Mouse (Mus musculus) heart, embryonic 14.5 days (tissue): ENCODE measurements at regions not wholly inside any gene's neighbourhood (a gene's known extent, or its start where the extent isn't known, plus 50 kb on each side); places are given as distances from the start of the nearest gene placed in this dataset.
A peak's percentile ranks its signal among the peaks of the same experiment; 100 is the strongest.

Source experiments
- ATAC-seq: fragments of 200-750 bp; cut with Nextera tagmentation; 2 replicates; pipeline ENCODE4 v1.8.0; 2017; ENCODE audit warnings: low read depth, moderate TSS enrichment; ENCODE audit not compliant: insufficient number of reproducible peaks, insufficient read depth, low FRiP score
- H3K27ac ChIP-seq, 2 experiments: fragments of 200-500 bp in 1 of 2; fragments of 300-500 bp in 1 of 2; sonication (generic) in 1 of 2; replicated peaks in 1 of 2; 2 replicates each; pipeline ENCODE4 v1.5.1; 2012 to 2014; ENCODE audit warnings: low read depth in 2 of 2, low read length in 2 of 2, control low read depth in 1 of 2, mild to moderate bottlenecking in 1 of 2, mixed read lengths in 1 of 2; ENCODE audit not compliant: control insufficient read depth in 1 of 2, insufficient read depth in 1 of 2
- H3K27me3 ChIP-seq: fragments of 300-500 bp; sonication (generic); 2 replicates; pipeline ENCODE4 v1.6.1; 2014; ENCODE audit warnings: mild to moderate bottlenecking, low read length, control low read depth; ENCODE audit not compliant: control insufficient read depth, insufficient read depth
- H3K36me3 ChIP-seq: fragments of 300-500 bp; sonication (generic); 2 replicates; pipeline ENCODE4 v1.6.1; 2014; ENCODE audit warnings: mild to moderate bottlenecking, control low read depth, low read length, mixed read lengths; ENCODE audit not compliant: control insufficient read depth, insufficient read depth
- H3K4me1 ChIP-seq, 2 experiments: fragments of 200-500 bp in 1 of 2; fragments of 300-500 bp in 1 of 2; sonication (generic) in 1 of 2; 2 replicates each; pipeline ENCODE4 v1.6.1; 2012 to 2014; ENCODE audit warnings: low read length in 2 of 2, control low read depth in 1 of 2, mixed read lengths in 1 of 2; ENCODE audit not compliant: control insufficient read depth in 2 of 2, insufficient read depth in 2 of 2
- H3K4me2 ChIP-seq: fragments of 300-500 bp; sonication (generic); 2 replicates; pipeline ENCODE4 v1.6.1; 2014; ENCODE audit warnings: mild to moderate bottlenecking, low read length
- H3K4me3 ChIP-seq, 2 experiments: fragments of 200-500 bp in 1 of 2; fragments of 300-500 bp in 1 of 2; sonication (generic) in 1 of 2; 2 replicates each; pipeline ENCODE4 v1.5.1; 2012 to 2014; ENCODE audit warnings: low read length in 2 of 2, mild to moderate bottlenecking in 2 of 2, control low read depth in 1 of 2, low read depth in 1 of 2, moderate library complexity in 1 of 2; ENCODE audit not compliant: control insufficient read depth in 1 of 2, insufficient read depth in 1 of 2
- H3K9ac ChIP-seq: fragments of 300-500 bp; sonication (generic); 2 replicates; pipeline ENCODE4 v1.6.1; 2014; ENCODE audit warnings: mild to moderate bottlenecking, low read length
- H3K9me3 ChIP-seq: fragments of 300-500 bp; sonication (generic); 2 replicates; pipeline ENCODE4 v1.6.1; 2016; ENCODE audit warnings: low read length, control low read depth; ENCODE audit not compliant: control insufficient read depth
- WGBS: fragments of 180-500 bp; shearing (Covaris S2); extraction: QIAGEN DNeasy Blood & Tissue Kit; methylation state at CpG from one replicate; pipeline ENCODE4 v1.1.7; 2014; 5-methylcytosine and 5-hydroxymethylcytosine counted together

DNA sequence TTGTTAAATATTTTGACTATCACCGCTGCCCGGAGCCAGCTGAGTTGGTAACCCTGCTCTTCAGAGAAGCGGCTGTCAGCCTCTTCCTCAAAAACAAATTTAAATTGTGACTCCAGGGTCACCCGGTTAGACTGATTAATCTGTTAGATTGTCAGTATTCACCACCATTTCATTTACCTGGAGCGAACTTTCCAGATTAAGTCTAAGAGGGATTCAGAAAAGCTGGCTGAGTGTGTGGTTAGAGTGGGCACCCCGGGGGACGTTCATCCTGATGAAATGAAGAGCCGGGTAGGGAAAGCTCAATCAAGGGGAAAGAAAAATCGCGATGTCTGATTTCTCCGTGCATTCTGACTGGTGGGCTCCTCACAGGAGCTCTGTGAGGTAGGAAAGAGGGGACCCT is 105.0 kb downstream of the Ppp4r2 start:
- Histone ChIP-seq H3K9me3 (no peaks in the 10 kb centered on the region), H3K27me3 (no peaks in the 10 kb centered on the region), H3K4me1 (peaks cover 8 to 13% of the 10 kb centered on the region in 2 experiments), H3K4me3 (no peak overlapping the region), H3K9ac (no peak overlapping the region), H3K36me3 (no peaks in the 10 kb centered on the region), H3K4me2 (peak overlapping the region; percentile 29; the same call in 1 of the 2 replicates), H3K27ac (0 out of 4 replicates have a peak overlapping the region, but pooled peaks of 1 of the 2 experiments have one; percentile 14)
- 74% methylated on average over 11 of the region's 11 CpGs for WGBS
- ATAC-seq, result no peak

DNA sequence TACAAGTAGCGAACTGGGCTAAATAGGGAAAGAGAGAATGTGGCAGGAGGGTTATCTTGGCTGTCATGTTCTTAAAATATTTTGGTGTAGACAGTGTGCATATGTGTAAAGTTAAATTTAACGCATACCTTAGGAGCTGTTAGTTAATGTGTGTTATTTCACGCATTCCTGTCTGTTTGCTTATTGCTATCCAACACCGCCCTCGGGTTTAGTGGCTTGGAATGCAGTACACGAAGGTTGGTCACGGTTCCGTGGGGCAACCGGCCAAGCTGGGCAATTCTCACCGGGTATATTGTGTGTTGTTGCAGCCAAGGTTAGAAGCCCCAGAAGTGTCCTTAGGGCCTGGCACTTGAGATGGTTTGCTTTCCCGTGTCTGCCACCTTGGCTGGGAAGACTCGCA is 105.6 kb downstream of the Ppp4r2 start:
- Histone ChIP-seq H3K27ac (no peak overlapping the region), H3K4me3 (no peak overlapping the region), H3K27me3 (no peaks in the 10 kb centered on the region), H3K9ac (no peak overlapping the region), H3K4me1 (peaks cover 8 to 13% of the 10 kb centered on the region in 2 experiments), H3K4me2 (peak overlapping the region; percentile 29), H3K36me3 (no peaks in the 10 kb centered on the region), H3K9me3 (no peaks in the 10 kb centered on the region)
- ATAC-seq, result peak; percentile 50
- WGBS, result 38% methylated on average over 12 of the region's 12 CpGs

DNA sequence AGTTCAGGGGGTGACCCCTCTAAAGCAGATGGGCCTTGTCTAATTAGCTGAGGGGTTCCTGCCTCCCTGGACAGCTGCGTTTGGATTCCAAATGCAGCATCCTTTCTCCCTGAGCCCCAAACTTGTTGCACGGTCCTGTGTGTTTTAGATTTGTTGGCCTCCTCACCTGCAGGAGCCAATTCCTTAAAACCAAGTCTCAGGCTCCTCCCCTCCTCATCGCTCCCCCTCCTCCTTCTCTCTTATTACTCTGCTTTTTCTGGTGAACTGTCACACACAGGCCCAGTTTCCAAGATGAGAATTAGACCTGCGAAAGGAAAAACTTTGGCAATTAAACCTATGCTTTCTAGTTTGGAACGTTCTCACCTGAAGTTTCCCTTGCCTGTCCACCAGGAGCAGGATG is 106.3 kb downstream of the Ppp4r2 start:
- Histone ChIP-seq H3K27ac (no peak overlapping the region), H3K4me1 (peaks cover 8 to 13% of the 10 kb centered on the region in 2 experiments), H3K9ac (no peak overlapping the region), H3K4me2 (no peak overlapping the region), H3K27me3 (no peaks in the 10 kb centered on the region), H3K4me3 (no peak overlapping the region), H3K36me3 (no peaks in the 10 kb centered on the region), H3K9me3 (no peaks in the 10 kb centered on the region)
- no peak for ATAC-seq
- WGBS, result 83% methylated on average over 5 of the region's 5 CpGs

DNA sequence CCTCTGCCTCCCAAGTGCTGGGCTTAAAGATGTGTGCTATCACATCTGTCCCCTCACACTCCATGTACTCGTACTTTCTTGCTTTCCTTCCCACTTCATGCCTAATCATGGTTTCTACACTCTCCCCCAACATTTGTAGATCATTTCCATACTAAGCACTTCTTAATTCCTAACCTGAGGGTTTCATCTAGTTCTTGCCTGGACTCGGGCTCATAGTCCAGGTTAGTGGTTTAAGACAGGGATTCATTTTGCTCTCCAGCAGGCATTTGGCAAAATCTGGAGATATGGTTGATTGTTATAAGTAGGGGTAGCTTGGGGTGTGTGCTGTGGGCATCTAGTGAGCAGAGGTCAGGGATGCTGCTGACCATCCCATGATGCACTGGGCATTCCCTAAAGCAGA is 108.3 kb downstream of the Ppp4r2 start:
- Histone ChIP-seq H3K36me3 (no peaks in the 10 kb centered on the region), H3K4me2 (no peak overlapping the region), H3K9ac (no peak overlapping the region), H3K27me3 (no peaks in the 10 kb centered on the region), H3K27ac (no peak overlapping the region), H3K9me3 (no peaks in the 10 kb centered on the region), H3K4me3 (no peak overlapping the region), H3K4me1 (peaks cover 10 to 13% of the 10 kb centered on the region in 2 experiments)
- no peak for ATAC-seq
- WGBS, result 70% methylated on average over 2 of the region's 2 CpGs

DNA sequence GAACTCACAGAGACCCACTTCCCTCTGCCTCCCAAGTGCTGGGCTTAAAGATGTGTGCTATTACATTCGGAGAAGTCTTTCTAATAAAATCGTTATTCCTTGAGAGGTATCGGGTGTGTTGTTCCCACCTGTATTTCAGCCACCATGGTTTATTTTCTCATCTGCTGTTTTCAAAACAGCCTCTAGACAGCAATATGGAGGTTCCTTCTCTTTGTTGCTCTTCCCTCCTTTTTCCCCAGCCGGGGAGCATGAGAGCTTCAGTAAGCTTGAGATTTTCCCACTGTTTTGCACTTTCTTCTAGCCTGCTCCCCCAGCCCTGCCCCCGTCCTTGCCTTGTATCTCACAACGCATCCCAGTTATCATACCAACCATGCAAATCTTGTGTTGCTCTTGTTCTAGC is 109.5 kb downstream of the Ppp4r2 start:
- Histone ChIP-seq H3K9me3 (no peaks in the 10 kb centered on the region), H3K27ac (no peak overlapping the region), H3K36me3 (no peaks in the 10 kb centered on the region), H3K4me1 (peaks cover 10 to 13% of the 10 kb centered on the region in 2 experiments), H3K9ac (no peak overlapping the region), H3K4me2 (no peak overlapping the region), H3K27me3 (no peaks in the 10 kb centered on the region), H3K4me3 (no peak overlapping the region)
- WGBS, result 76% methylated on average over 6 of the region's 6 CpGs
- ATAC-seq, result no peak

DNA sequence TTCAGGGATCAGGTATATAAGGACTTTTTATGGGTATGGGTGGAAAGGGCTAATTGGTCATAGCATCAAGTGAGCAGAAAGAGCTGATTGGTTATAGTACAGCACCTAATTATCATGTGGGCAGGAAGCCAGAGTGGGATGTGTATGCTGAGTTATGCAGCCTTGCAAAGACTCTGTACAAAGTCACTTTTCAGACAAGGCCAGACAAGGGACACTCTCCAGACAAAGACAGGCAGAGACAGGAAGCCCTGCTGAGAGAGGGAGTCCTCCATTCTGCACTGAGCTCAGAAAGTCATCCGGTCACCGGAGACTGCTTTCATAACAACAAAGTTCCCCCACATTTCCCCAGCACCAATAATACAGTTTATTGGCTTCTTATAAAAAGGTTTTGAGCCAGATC is 112.4 kb downstream of the Ppp4r2 start:
- peak overlapping the region; percentile 13 to 31; a peak in 3 of 4 replicates for H3K27ac ChIP-seq
- H3K9me3 ChIP-seq, result no peaks in the 10 kb centered on the region
- no peaks in the 10 kb centered on the region for H3K36me3 ChIP-seq
- ATAC-seq, result no peak; the same call in 1 of the 2 replicates
- H3K4me3 ChIP-seq, result no peak overlapping the region
- H3K9ac ChIP-seq, result no peak overlapping the region
- no peak overlapping the region for H3K4me2 ChIP-seq
- H3K4me1 ChIP-seq, result peaks cover 0 to 2% of the 10 kb centered on the region in 2 experiments; a peak in 2 of 4 replicates
- WGBS, result 56% methylated on average over 2 of the region's 2 CpGs
- H3K27me3 ChIP-seq, result no peaks in the 10 kb centered on the region

DNA sequence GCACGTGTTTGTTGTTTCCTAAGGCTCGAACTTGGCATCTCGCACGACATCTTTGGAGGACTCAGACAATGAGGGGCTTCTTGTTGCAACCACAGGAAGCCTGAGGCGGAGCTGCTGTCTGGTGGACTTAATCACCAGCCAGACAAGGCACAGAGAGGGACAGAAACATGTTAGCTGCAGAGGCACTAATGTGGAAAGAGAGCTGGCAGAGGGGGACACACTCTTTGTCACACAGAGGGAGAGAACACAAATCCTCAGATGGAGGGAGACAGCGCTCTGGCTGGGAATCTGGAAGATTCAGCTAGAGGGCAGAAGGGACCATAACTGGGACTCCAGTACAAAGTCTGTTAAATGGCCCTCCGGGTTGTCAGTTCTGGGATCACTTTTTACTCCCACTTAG is 114.9 kb downstream of the Ppp4r2 start:
- Histone ChIP-seq H3K4me2 (no peak overlapping the region), H3K36me3 (no peaks in the 10 kb centered on the region), H3K4me3 (no peak overlapping the region), H3K27me3 (no peaks in the 10 kb centered on the region), H3K9ac (no peak overlapping the region), H3K27ac (no peak overlapping the region), H3K9me3 (no peaks in the 10 kb centered on the region), H3K4me1 (peaks cover 0 to 2% of the 10 kb centered on the region in 2 experiments; a peak in 2 of 4 replicates)
- WGBS, result 64% methylated on average over 7 of the region's 7 CpGs
- no peak for ATAC-seq

DNA sequence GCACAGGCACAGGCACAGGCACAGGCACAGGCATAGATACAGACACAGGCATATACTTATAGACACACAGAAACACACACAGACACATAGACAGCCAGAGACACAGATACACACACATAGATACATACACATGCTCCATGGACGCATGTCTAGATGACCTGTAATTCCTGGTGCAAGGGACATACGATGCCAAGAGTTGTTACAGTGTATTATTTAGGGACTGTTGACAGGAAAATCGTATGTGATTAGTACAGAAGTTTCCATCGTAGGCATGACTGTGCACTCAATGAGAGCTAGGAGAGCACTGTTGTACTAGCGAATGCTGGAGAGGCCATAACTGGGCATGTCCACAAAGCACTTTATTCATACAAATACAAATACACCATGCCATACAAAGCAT is 118.2 kb downstream of the Ppp4r2 start:
- no peaks in the 10 kb centered on the region for H3K4me1 ChIP-seq
- H3K27ac ChIP-seq, result no peak overlapping the region
- H3K4me2 ChIP-seq, result no peak overlapping the region
- no peak overlapping the region for H3K9ac ChIP-seq
- no peaks in the 10 kb centered on the region for H3K9me3 ChIP-seq
- no peaks in the 10 kb centered on the region for H3K27me3 ChIP-seq
- H3K36me3 ChIP-seq, result no peaks in the 10 kb centered on the region
- 77% methylated on average over 5 of the region's 5 CpGs for WGBS
- ATAC-seq, result no peak
- no peak overlapping the region for H3K4me3 ChIP-seq
